Mouse (Mus musculus): ENCODE results near the gene Retsat. TPM values are rescaled to one million over a fixed set of nuclear protein-coding genes. Genes with fewer than 3 reads are reported as not detected.
A peak's percentile ranks its signal among the peaks of the same experiment; 100 is the strongest.

Retsat gene
- polyA plus RNA-seq, 1 experiment from 2014 or later, result 7.0 TPM

DNA sequence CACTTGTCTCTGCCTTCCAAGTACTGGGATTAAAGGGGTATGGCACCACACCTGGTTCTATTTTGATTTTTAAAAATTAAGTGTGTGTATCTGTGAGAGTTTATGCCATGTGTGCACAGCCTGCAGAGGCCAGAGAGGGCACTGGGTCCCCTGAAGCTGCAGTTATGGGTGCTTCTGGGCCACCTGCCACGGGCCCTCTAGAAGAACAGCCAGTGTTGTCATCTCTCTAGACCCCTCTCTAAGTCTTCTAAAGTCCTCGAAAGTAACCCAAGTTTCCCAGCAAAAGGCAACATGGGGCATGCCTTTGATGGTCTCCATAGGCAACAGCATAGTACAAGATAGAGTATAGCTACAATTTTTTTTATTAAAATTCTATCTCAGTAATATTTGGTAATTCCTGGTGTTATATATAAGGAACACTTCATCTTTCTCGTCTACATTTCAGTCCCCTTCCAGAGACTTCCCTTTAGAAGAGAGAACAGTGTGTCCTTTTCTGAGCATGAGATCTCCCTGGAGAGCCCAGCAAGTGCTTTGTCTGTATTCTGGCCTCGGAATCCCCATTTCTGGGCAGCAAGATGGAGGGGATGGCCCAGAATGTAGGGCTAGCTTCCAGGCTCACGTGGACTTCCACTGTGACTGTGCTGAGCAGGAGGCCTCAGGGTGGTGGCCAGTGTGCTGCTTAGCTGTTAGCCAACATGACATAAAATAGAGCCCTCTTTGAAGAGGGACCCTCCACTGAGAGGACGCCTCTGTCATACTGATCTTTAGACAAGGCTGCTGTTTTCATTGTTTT lies 5.1 kb upstream of the Retsat start:
- Histone ChIP-seq H3K9ac (no peak overlapping the region), H3K4me3 (no peak overlapping the region), H3K27ac (replicated peaks) (no peak overlapping the region), H3K27me3 (no peaks in the 10 kb centered on the region), H3K9me3 (no peaks in the 10 kb centered on the region), H3K36me3 (no peaks in the 10 kb centered on the region), H3K4me2 (no peak overlapping the region), H3K4me1 (replicated peaks) (peaks cover 12% of the 10 kb centered on the region)
- 82% methylated on average over 6 of the region's 6 CpGs for WGBS
- no peak for ATAC-seq (ENCODE audit: low FRiP score, low read depth)

DNA sequence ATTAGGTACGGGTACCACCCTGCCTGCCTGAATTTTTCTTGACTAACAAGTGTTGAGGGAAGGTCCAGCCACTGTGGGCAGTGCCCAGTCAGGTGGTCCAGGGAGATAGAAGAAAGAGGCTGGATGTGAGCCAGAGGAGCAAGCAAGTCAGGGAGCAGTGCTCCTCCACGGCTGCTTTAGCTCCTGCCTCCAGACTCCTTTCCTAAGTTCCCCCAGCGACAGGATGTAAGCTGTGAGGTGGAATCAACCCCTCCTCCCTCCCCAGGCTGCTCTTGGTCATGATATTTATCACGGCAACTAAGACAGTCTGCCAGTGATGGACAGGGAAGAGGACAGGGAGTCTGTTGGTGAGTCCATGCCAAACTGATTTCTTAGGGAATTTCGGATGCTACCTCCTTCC lies 4.4 kb upstream of the Retsat start:
- no peak overlapping the region for H3K4me2 ChIP-seq
- H3K9ac ChIP-seq, result no peak overlapping the region
- ATAC-seq (ENCODE audit: low FRiP score, low read depth), result no peak
- H3K4me1 ChIP-seq (replicated peaks), result peaks cover 15% of the 10 kb centered on the region
- no peak overlapping the region for H3K4me3 ChIP-seq
- WGBS, result 72% methylated on average over 5 of the region's 5 CpGs
- no peaks in the 10 kb centered on the region for H3K9me3 ChIP-seq
- no peaks in the 10 kb centered on the region for H3K36me3 ChIP-seq
- no peak overlapping the region for H3K27ac ChIP-seq (replicated peaks)
- H3K27me3 ChIP-seq, result no peaks in the 10 kb centered on the region

DNA sequence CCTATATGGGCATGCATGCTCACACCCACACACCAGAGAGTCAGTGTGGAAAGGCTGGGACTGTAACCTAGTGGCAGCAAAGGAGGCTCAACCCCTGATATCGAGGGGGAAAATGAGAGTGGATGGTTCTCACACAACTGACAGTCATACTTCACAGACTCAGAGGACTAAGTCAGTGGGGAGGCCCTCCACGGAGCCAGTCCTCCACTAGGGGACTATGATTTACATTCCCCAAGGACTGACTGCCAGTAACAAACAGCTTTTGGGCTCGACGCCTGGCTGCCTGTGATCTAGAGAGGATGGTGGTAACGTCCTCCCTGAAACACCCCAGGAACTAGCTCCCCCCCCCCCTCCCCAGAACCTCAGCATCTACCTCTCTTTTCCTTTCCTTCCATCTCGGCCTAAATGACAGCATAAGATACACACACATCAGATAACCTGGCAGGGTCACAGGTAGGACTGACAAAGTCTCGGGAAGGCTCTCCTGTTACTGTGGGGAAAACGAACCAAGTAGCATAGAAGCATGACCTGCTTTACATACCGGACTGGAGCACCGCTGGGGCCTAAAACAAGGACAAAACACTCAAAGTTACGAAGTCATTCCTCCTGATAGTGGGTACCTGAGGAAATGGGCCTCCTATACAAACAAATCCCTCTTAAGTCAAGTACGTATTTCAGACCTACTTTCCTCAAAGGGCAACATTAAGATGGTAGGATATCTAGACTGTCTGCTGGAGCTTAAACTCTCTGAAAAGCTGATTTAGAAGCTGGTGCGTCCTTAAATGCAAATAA lies 996 bp upstream of the Retsat start:
- no peak for ATAC-seq (ENCODE audit: low FRiP score, low read depth)
- H3K4me2 ChIP-seq, result peak overlapping the region; percentile 80
- 52% methylated on average over 13 of the region's 13 CpGs for WGBS

DNA sequence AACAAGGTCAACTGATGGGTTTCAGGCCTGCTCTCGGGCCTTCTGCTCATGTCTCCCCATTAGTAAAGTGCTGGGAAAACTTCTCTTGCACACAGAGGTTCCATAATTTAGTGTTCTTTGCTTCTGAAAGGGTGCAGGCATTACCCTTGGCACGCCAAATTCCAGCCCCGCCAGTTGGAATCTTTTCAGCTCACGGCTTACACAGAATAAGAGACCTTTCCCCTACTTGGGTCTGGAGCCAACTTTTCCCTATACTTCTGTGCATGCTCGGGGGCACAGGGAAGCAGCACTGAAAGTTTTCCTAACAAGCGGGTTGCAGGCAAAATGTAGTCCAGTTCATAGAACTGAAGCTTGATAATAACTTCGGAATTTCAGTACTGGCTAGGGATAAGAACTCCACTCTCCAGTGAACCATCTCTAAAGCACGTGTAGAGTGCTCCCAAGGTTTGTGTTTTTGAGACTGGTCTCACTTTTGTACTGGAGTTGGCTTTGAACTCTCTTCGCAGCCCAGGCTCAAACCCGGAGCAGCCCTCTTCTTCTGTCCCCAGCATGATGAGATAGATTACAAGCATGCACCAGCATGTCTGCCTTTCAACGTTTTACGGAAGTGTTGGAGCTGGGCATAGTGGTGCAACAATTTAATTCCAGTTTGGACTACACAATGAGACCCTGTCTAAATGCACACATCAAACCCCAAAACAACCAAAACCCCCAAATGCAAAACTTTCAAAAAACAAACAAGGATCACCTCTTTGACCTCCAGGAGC lies 699 bp downstream of the Retsat start:
- peak overlapping the region; percentile 69 for H3K27ac ChIP-seq (replicated peaks)
- peaks cover 21% of the 10 kb centered on the region for H3K4me1 ChIP-seq (replicated peaks)
- peak overlapping the region; percentile 64 for H3K4me3 ChIP-seq
- H3K4me2 ChIP-seq, result peak overlapping the region; percentile 80
- H3K9ac ChIP-seq, result peak overlapping the region; percentile 76
- 46% methylated on average over 12 of the region's 12 CpGs for WGBS
- peak; percentile 19; the same call in 1 of the 2 replicates for ATAC-seq (ENCODE audit: low FRiP score, low read depth)
- no peaks in the 10 kb centered on the region for H3K9me3 ChIP-seq
- no peaks in the 10 kb centered on the region for H3K27me3 ChIP-seq
- H3K36me3 ChIP-seq, result no peaks in the 10 kb centered on the region

More for the DNA sequence above, 996 bp upstream of the Retsat start:
- Histone ChIP-seq H3K27ac (replicated peaks) (peak overlapping the region; percentile 69), H3K36me3 (no peaks in the 10 kb centered on the region), H3K27me3 (no peaks in the 10 kb centered on the region), H3K9ac (peak overlapping the region; percentile 76), H3K9me3 (no peaks in the 10 kb centered on the region), H3K4me3 (peak overlapping the region; percentile 64), H3K4me1 (replicated peaks) (peaks cover 21% of the 10 kb centered on the region)

DNA sequence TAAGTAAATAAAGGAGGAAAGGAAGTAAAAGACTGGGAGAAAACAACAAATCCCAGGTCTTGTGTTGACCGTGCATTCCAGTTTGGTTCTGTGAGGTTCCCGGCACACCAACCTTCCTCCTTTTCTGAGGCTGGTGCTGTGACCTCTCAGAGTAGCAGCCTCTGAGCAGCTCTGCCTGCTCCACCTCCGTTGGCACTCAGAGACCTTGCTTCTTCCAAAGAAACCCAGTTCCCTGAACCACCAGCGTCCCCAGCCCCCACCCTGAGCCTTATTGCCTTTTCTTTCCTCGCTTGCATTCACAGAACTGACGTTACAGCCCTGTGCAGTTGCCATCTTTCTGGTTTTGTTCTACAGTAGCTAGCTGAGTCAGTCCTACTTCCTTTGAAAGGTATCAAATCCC lies 1.9 kb downstream of the Retsat start:
- H3K36me3 ChIP-seq, result peaks cover 8% of the 10 kb centered on the region; the same call in 1 of the 2 replicates
- H3K27ac ChIP-seq (replicated peaks), result no peak overlapping the region
- H3K27me3 ChIP-seq, result no peaks in the 10 kb centered on the region
- no peak for ATAC-seq (ENCODE audit: low FRiP score, low read depth)
- no peak overlapping the region for H3K4me3 ChIP-seq
- WGBS, result 79% methylated on average over 6 of the region's 6 CpGs
- no peaks in the 10 kb centered on the region for H3K9me3 ChIP-seq
- H3K4me2 ChIP-seq, result no peak overlapping the region
- H3K9ac ChIP-seq, result no peak overlapping the region
- H3K4me1 ChIP-seq (replicated peaks), result peaks cover 21% of the 10 kb centered on the region

DNA sequence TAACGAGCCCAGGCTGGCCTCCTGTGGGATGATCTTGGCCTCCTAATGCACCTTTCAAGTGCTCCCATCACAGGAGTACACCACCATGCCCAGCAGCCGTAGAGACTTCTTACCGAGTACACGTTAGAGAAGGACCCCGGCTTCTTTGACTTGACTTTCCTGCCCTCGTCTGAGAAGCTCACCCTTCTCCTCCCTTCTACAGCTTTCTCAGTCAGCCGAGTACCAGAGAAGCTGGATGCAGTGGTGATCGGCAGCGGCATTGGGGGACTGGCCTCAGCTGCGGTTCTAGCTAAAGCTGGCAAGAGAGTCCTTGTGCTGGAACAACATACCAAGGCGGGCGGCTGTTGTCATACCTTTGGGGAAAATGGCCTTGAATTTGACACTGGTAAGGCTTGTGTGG lies 2.5 kb downstream of the Retsat start:
- WGBS, result 89% methylated on average over 12 of the region's 12 CpGs
- no peak overlapping the region for H3K4me3 ChIP-seq
- no peaks in the 10 kb centered on the region for H3K9me3 ChIP-seq
- H3K36me3 ChIP-seq, result peaks cover 14% of the 10 kb centered on the region; the same call in 1 of the 2 replicates
- no peak for ATAC-seq (ENCODE audit: low FRiP score, low read depth)
- H3K9ac ChIP-seq, result no peak overlapping the region
- H3K4me1 ChIP-seq (replicated peaks), result peaks cover 21% of the 10 kb centered on the region
- no peaks in the 10 kb centered on the region for H3K27me3 ChIP-seq
- no peak overlapping the region for H3K4me2 ChIP-seq
- H3K27ac ChIP-seq (replicated peaks), result no peak overlapping the region

DNA sequence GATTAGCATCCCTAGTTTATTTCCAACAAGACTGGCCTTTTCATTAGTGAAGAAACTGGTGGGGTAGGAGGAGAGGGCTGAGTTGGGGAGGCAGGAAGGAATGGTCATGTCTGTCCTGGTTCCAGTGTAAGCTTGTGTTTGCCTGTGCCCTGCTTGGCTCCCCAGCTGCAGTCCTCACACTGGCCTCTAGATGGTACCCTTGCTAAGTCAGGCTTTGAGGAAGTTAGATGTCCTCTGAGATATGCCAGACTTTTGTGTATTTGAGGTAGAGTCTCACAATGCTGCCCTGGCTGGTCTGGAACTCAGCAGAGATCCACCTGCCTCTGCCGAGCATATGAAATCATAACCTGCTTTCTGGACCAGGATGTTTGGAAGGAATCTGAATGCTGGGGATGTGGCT lies 3.5 kb downstream of the Retsat start:
- H3K27me3 ChIP-seq, result no peaks in the 10 kb centered on the region
- no peak for ATAC-seq (ENCODE audit: low FRiP score, low read depth)
- no peak overlapping the region for H3K4me3 ChIP-seq
- H3K9me3 ChIP-seq, result no peaks in the 10 kb centered on the region
- no peak overlapping the region for H3K4me2 ChIP-seq
- WGBS, result 47% methylated on average over 1 of the region's 1 CpGs
- H3K27ac ChIP-seq (replicated peaks), result no peak overlapping the region
- no peak overlapping the region for H3K9ac ChIP-seq
- peaks cover 21% of the 10 kb centered on the region for H3K4me1 ChIP-seq (replicated peaks)
- H3K36me3 ChIP-seq, result peaks cover 20% of the 10 kb centered on the region; the same call in 1 of the 2 replicates

DNA sequence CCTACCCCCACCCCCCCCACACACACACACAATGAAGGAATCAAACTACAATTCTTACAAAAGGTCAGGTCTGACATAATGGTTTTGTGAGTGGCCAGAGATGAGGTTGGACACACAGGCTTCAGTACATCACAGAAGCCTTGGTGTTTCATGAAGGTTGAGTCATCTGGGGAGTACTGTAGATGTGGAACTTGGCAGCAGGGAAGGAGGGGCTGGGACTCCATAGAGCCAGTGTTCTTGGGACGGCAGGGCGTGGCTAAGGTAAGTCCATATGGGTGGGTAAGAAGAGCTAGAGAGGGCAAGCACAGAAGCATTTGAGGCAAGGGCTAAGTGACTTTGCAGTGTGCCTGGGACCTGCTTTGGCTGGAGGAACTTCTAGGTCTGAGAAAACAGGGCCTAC lies 5.8 kb downstream of the Retsat start:
- H3K36me3 ChIP-seq, result peaks cover 37% of the 10 kb centered on the region
- 93% methylated on average over 2 of the region's 2 CpGs for WGBS

DNA sequence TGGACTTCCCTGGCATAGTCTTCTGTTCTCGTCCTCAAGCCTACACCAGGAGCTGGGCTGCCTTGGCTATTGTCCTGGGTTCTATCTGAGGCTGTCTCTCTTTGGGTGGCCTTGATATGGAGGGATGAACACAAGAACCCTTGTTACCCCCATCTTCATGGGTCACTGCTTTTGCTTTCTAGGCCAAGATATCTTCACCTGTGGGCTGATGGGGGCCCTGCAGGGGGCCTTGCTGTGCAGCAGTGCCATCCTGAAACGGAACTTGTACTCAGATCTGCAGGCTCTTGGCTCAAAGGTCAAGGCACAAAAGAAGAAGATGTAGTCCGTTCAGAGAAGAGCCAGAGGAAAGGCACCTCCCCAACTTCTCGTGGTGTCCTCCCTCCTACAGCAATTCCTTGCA lies 8.8 kb downstream of the Retsat start:
- Histone ChIP-seq H3K27ac (replicated peaks) (no peak overlapping the region), H3K36me3 (peaks cover 64% of the 10 kb centered on the region), H3K27me3 (no peaks in the 10 kb centered on the region), H3K4me2 (no peak overlapping the region), H3K9me3 (no peaks in the 10 kb centered on the region), H3K9ac (no peak overlapping the region), H3K4me1 (replicated peaks) (no peaks in the 10 kb centered on the region), H3K4me3 (no peak overlapping the region)
- WGBS, result 75% methylated on average over 4 of the region's 4 CpGs
- ATAC-seq (ENCODE audit: low FRiP score, low read depth), result no peak

More for the DNA sequence above, 5.8 kb downstream of the Retsat start:
- no peak overlapping the region for H3K4me3 ChIP-seq
- H3K4me1 ChIP-seq (replicated peaks), result peaks cover 4% of the 10 kb centered on the region
- no peak for ATAC-seq (ENCODE audit: low FRiP score, low read depth)
- no peaks in the 10 kb centered on the region for H3K9me3 ChIP-seq
- no peak overlapping the region for H3K9ac ChIP-seq
- H3K27me3 ChIP-seq, result no peaks in the 10 kb centered on the region
- no peak overlapping the region for H3K4me2 ChIP-seq
- no peak overlapping the region for H3K27ac ChIP-seq (replicated peaks)

DNA sequence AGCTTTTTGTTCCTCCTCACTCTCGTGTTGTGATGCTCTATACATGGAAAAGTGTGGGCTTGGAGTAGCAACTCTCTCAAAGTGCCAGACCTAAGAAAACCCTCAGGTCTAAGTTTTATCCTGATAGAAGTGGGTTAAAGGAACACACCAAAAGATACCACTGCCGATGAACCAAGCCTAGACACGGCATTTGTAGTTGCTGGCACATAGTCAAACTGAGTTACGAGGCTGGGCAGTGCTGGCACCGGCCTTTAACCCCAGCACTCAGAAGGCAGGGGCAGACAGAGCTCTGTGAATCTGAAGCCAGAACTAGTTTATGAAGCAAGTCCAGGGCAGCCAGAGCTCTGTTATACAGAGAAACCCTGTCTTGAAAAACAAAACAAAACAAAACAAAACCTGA lies 9.4 kb downstream of the Retsat start:
- Histone ChIP-seq H3K9ac (no peak overlapping the region), H3K4me1 (replicated peaks) (no peaks in the 10 kb centered on the region), H3K4me3 (no peak overlapping the region), H3K27me3 (no peaks in the 10 kb centered on the region), H3K9me3 (no peaks in the 10 kb centered on the region), H3K4me2 (no peak overlapping the region), H3K27ac (replicated peaks) (no peak overlapping the region), H3K36me3 (peaks cover 64% of the 10 kb centered on the region)
- no peak for ATAC-seq (ENCODE audit: low FRiP score, low read depth)
- 90% methylated on average over 5 of the region's 5 CpGs for WGBS

DNA sequence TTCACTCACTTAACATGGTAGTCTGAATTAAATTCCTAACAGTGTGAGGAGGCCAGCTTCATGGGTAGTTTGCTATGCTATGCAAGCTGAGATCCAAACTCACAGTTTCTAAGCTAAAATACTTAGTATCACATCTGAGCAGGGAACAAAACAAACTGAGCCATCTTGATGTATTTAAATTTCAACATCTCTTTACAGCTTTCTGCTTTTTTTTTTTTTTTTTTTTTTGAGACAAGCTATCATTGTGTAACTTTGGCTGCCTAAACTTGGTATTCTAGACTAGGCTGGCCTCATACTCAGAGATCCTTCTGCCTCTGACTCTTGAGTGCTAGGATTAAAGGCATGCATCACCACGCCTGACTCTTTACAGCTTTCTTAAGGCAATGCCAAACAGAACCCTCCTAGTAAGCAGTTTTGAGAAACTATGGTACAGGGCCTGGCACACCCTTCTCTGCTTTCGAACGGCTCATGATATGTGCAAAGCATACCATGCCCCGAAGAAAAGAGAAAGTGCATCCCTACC lies 10.4 kb downstream of the Retsat start:
- H3K4me1 ChIP-seq (replicated peaks), result peaks cover 5% of the 10 kb centered on the region
- 92% methylated on average over 4 of the region's 4 CpGs for WGBS
- H3K9ac ChIP-seq, result no peak overlapping the region
- H3K4me2 ChIP-seq, result no peak overlapping the region
- no peaks in the 10 kb centered on the region for H3K9me3 ChIP-seq
- no peak overlapping the region for H3K4me3 ChIP-seq
- H3K27ac ChIP-seq (replicated peaks), result no peak overlapping the region
- H3K36me3 ChIP-seq, result peaks cover 72% of the 10 kb centered on the region
- H3K27me3 ChIP-seq, result no peaks in the 10 kb centered on the region
- ATAC-seq (ENCODE audit: low FRiP score, low read depth), result no peak
